Comparison of ENCODE assay signal across 15 mouse cellular contexts in the genomic region with DNA sequence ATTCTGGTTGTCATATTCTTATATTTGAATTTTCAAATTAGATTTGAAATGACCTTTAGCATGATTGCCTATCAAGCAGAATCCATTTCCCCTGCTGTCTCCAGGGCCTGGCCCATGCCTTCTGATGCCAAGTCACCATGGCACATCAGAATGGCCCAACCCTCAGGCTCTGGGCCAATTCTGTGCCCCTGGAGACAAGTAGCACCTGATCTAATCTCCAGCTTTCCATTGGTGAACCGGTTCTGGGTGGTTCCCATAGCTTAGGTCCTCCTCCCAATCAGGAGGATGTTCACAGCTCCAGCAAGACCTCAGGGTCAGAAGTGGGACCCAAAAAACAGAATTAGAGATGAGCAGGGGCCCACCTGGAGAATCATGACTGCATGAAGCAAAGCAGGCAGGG.
"Had no signal": no experiment of that assay in that cellular context is flagged by ENCODE, and none has a peak within 500 bp of the region (broad histone marks: within the 10 kb centered on the region; RNA-seq: fewer than 3 reads in every experiment).

No protein-coding gene starts in this region.

- DNase-seq: kidney, adult 18-20 months; kidney, postnatal 4 days; lung, embryonic 14.5 days; right cerebral cortex, adult 18-20 months; right cerebral cortex, postnatal 25 days; thymus, postnatal 4 days had no signal

- H3K4me3 ChIP-seq: layer of hippocampus, adult 2 months; limb, embryonic 10.5 days; liver, embryonic 15.5 days; neural tube, embryonic 13.5 days had no signal

- ATAC-seq: midbrain, embryonic 16.5 days had no signal

- H3K27ac ChIP-seq: kidney, postnatal 0 days; layer of hippocampus, adult 2 months; limb, embryonic 10.5 days; liver, embryonic 15.5 days; neural tube, embryonic 13.5 days; stomach, postnatal 0 days had no signal

- H3K9me3 ChIP-seq: limb, embryonic 10.5 days; liver, embryonic 15.5 days; neural tube, embryonic 13.5 days had no signal

- H3K4me2 ChIP-seq: liver, embryonic 11.5 days; liver, embryonic 15.5 days; lung, embryonic 14.5 days; midbrain, embryonic 11.5 days; neural tube, embryonic 13.5 days had no signal

- H3K27me3 ChIP-seq: liver, embryonic 15.5 days; neural tube, embryonic 13.5 days had no signal

- H3K4me1 ChIP-seq: neural tube, embryonic 13.5 days had no signal

- H3K36me3 ChIP-seq: limb, embryonic 10.5 days; liver, embryonic 15.5 days; neural tube, embryonic 13.5 days had no signal

- H3K9ac ChIP-seq: liver, embryonic 15.5 days; lung, embryonic 14.5 days; neural tube, embryonic 13.5 days had no signal
